Mouse (Mus musculus): Measurements from ENCODE around the gene Comt. TPM values are rescaled to one million over a fixed set of nuclear protein-coding genes. Genes with fewer than 3 reads are reported as not detected.

Gene Comt
- polyA plus RNA-seq (2017; shearing (Covaris generic)) = 10 to 100 TPM; 40.5 to 82.4 TPM

GRCm38 (mm10) chr16:18426802-18427280 is at the start of gene Comt:
TSS of gene Comt (minus strand) at chr16:18426852.

DNA sequence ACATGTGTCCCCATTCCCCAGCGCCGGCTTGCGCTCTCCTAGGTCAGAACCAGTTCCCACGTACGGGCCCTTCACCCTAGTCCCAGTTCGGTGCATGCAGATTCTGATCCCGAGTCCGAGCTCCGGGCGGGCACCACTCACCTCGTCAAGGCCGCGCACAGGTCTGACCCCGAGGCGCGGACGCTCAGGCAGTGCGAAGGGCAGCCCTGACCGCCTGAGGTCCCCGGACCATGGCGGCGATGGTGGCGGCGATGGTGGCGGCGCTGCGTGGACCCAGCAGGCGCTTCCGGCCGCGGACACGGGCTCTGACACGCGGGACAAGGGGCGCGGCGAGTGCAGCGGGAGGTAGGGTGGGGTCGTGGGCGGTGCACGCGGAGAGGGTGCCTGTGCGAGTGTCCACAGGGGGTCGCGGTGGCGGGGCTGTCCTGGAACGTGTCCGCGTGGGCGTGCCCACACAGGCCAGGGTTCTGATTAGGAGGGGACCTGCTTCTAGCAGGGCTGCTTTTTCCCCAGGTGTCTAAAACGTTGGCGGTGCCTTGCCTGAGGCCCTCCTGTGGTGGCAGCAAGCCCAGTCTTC is 349 bp downstream of the Comt start, which contains the start of gene Txnrd2:
TSS of gene Txnrd2 (plus strand) at position 170 of the 577 bp plus-strand sequence.

Other genes starting within 250 kb of the Comt start
- not detected for gene Ccdc188, start 209.0 kb downstream of the Comt start, polyA plus RNA-seq (2017; shearing (Covaris generic))
- 10 to 100 TPM in 1 of 2 experiments, 1 to 10 TPM in 1; 8.7 to 10.8 TPM for gene Zdhhc8, start 191.7 kb downstream of the Comt start, polyA plus RNA-seq (2017; shearing (Covaris generic))
- gene Trmt2a, start 178.2 kb downstream of the Comt start, polyA plus RNA-seq (2017; shearing (Covaris generic)) = 10 to 100 TPM; 72.3 to 76.6 TPM
- gene Ranbp1, start 178.1 kb downstream of the Comt start, polyA plus RNA-seq (2017; shearing (Covaris generic)) = 100 to 1,000 TPM; 245 to 294 TPM
- gene Gm49776, start 168.5 kb downstream of the Comt start, polyA plus RNA-seq (2017; shearing (Covaris generic)) = under 1 TPM in 1 of 2 experiments, not detected in 1; 0.69 TPM
- 10 to 100 TPM; 20.9 to 25.4 TPM for gene Dgcr8, start 137.6 kb downstream of the Comt start, polyA plus RNA-seq (2017; shearing (Covaris generic))
- 10 to 100 TPM; 51.4 to 58.0 TPM for gene Tango2, start 78.7 kb downstream of the Comt start, polyA plus RNA-seq (2017; shearing (Covaris generic))
- gene Arvcf, start 78.7 kb downstream of the Comt start, polyA plus RNA-seq (2017; shearing (Covaris generic)) = 1 to 10 TPM in 1 of 2 experiments, under 1 TPM in 1; 0.79 to 1.3 TPM
- 10 to 100 TPM; 25.5 to 37.5 TPM for gene Txnrd2, start 468 bp downstream of the Comt start, polyA plus RNA-seq (2017; shearing (Covaris generic))
- gene Gnb1l, start 71.9 kb upstream of the Comt start, polyA plus RNA-seq (2017; shearing (Covaris generic)) = 10 to 100 TPM; 15.9 to 16.0 TPM
- gene Rtl10, start 72.0 kb upstream of the Comt start, polyA plus RNA-seq (2017; shearing (Covaris generic)) = 1 to 10 TPM in 1 of 2 experiments, not detected in 1; 1.1 TPM
- gene Tbx1, start 163.8 kb upstream of the Comt start, polyA plus RNA-seq (2017; shearing (Covaris generic)) = under 1 TPM in 1 of 2 experiments, not detected in 1; 0.39 TPM
- under 1 TPM in 1 of 2 experiments, not detected in 1; 0.18 TPM for gene Gp1bb, start 195.6 kb upstream of the Comt start, polyA plus RNA-seq (2017; shearing (Covaris generic))
- gene Gm49601, start 199.6 kb upstream of the Comt start, polyA plus RNA-seq (2017; shearing (Covaris generic)) = not detected
- under 1 TPM in 1 of 2 experiments, not detected in 1; 0.91 TPM for gene Sept5, start 203.1 kb upstream of the Comt start, polyA plus RNA-seq (2017; shearing (Covaris generic))

Measured in activated CD4-positive, CD25-positive, alpha-beta regulatory T cell (primary cell).